Mouse (Mus musculus): Measurements from ENCODE around the gene Ugt2b38. TPM values are rescaled to one million over a fixed set of nuclear protein-coding genes. Genes with fewer than 3 reads are reported as not detected.
"Not testable (repeated sequence)": the region's sequence is repeated elsewhere in the genome, so short reads cannot be mapped to it uniquely, and the experiment has no call there.

Ugt2b38 gene
- total RNA-seq (2017): not detected in 2 replicates

- not testable (repeated sequence) for ATAC-seq (replicated peaks in 1 of 2; ENCODE audit: insufficient read depth in 1 of 2, low FRiP score in 2 of 2, low TSS enrichment in 1 of 2, low read depth in 1 of 2, poor library complexity in 2 of 2, severe bottlenecking in 2 of 2)
Measured at GRCm38 (mm10) chr5:87424041-87424440, at the start of gene Ugt2b38. Gene Ugt2b38 (minus strand): TSS chr5:87424203.

GRCm38 (mm10) chr5:87458810-87459209, 34.8 kb upstream of the Ugt2b38 start:
- no peak for ATAC-seq (replicated peaks in 1 of 2; ENCODE audit: insufficient read depth in 1 of 2, low FRiP score in 2 of 2, low TSS enrichment in 1 of 2, low read depth in 1 of 2, poor library complexity in 2 of 2, severe bottlenecking in 2 of 2)

- ATAC-seq (replicated peaks in 1 of 2; ENCODE audit: insufficient read depth in 1 of 2, low FRiP score in 2 of 2, low TSS enrichment in 1 of 2, low read depth in 1 of 2, poor library complexity in 2 of 2, severe bottlenecking in 2 of 2): no peak
Measured at GRCm38 (mm10) chr5:87457701-87458100, 33.7 kb upstream of the Ugt2b38 start.

- ATAC-seq (replicated peaks in 1 of 2; ENCODE audit: insufficient read depth in 1 of 2, low FRiP score in 2 of 2, low TSS enrichment in 1 of 2, low read depth in 1 of 2, poor library complexity in 2 of 2, severe bottlenecking in 2 of 2): no peak
Measured at GRCm38 (mm10) chr5:87456216-87456850, 32.3 kb upstream of the Ugt2b38 start.

- no peak for ATAC-seq (replicated peaks in 1 of 2; ENCODE audit: insufficient read depth in 1 of 2, low FRiP score in 2 of 2, low TSS enrichment in 1 of 2, low read depth in 1 of 2, poor library complexity in 2 of 2, severe bottlenecking in 2 of 2)
Measured at GRCm38 (mm10) chr5:87455519-87455918, 31.5 kb upstream of the Ugt2b38 start.

- not testable (repeated sequence) for ATAC-seq (replicated peaks in 1 of 2; ENCODE audit: insufficient read depth in 1 of 2, low FRiP score in 2 of 2, low TSS enrichment in 1 of 2, low read depth in 1 of 2, poor library complexity in 2 of 2, severe bottlenecking in 2 of 2)
Measured at GRCm38 (mm10) chr5:87452514-87452913, 28.5 kb upstream of the Ugt2b38 start.

- ATAC-seq (replicated peaks in 1 of 2; ENCODE audit: insufficient read depth in 1 of 2, low FRiP score in 2 of 2, low TSS enrichment in 1 of 2, low read depth in 1 of 2, poor library complexity in 2 of 2, severe bottlenecking in 2 of 2): no peak
Measured at GRCm38 (mm10) chr5:87436264-87436663, 12.3 kb upstream of the Ugt2b38 start.

- ATAC-seq (replicated peaks in 1 of 2; ENCODE audit: insufficient read depth in 1 of 2, low FRiP score in 2 of 2, low TSS enrichment in 1 of 2, low read depth in 1 of 2, poor library complexity in 2 of 2, severe bottlenecking in 2 of 2): no peak
Measured at GRCm38 (mm10) chr5:87425676-87426075, 1.7 kb upstream of the Ugt2b38 start.

GRCm38 (mm10) chr5:87396968-87397367, 27.0 kb downstream of the Ugt2b38 start:
- no peak for ATAC-seq (replicated peaks in 1 of 2; ENCODE audit: insufficient read depth in 1 of 2, low FRiP score in 2 of 2, low TSS enrichment in 1 of 2, low read depth in 1 of 2, poor library complexity in 2 of 2, severe bottlenecking in 2 of 2)

- ATAC-seq (replicated peaks in 1 of 2; ENCODE audit: insufficient read depth in 1 of 2, low FRiP score in 2 of 2, low TSS enrichment in 1 of 2, low read depth in 1 of 2, poor library complexity in 2 of 2, severe bottlenecking in 2 of 2): no peak
Measured at GRCm38 (mm10) chr5:87390818-87391217, 33.2 kb downstream of the Ugt2b38 start.

GRCm38 (mm10) chr5:87380234-87380633, 43.8 kb downstream of the Ugt2b38 start:
- no peak for ATAC-seq (replicated peaks in 1 of 2; ENCODE audit: insufficient read depth in 1 of 2, low FRiP score in 2 of 2, low TSS enrichment in 1 of 2, low read depth in 1 of 2, poor library complexity in 2 of 2, severe bottlenecking in 2 of 2)

- ATAC-seq (replicated peaks in 1 of 2; ENCODE audit: insufficient read depth in 1 of 2, low FRiP score in 2 of 2, low TSS enrichment in 1 of 2, low read depth in 1 of 2, poor library complexity in 2 of 2, severe bottlenecking in 2 of 2): no peak
Measured at GRCm38 (mm10) chr5:87379825-87380224, 44.2 kb downstream of the Ugt2b38 start.

GRCm38 (mm10) chr5:87375874-87376383, 48.1 kb downstream of the Ugt2b38 start:
- no peak for ATAC-seq (replicated peaks in 1 of 2; ENCODE audit: insufficient read depth in 1 of 2, low FRiP score in 2 of 2, low TSS enrichment in 1 of 2, low read depth in 1 of 2, poor library complexity in 2 of 2, severe bottlenecking in 2 of 2)

GRCm38 (mm10) chr5:87373502-87373863, 50.5 kb downstream of the Ugt2b38 start:
- ATAC-seq (replicated peaks in 1 of 2; ENCODE audit: insufficient read depth in 1 of 2, low FRiP score in 2 of 2, low TSS enrichment in 1 of 2, low read depth in 1 of 2, poor library complexity in 2 of 2, severe bottlenecking in 2 of 2): no peak

GRCm38 (mm10) chr5:87372788-87373501, 51.1 kb downstream of the Ugt2b38 start:
- not testable (repeated sequence) for ATAC-seq (replicated peaks in 1 of 2; ENCODE audit: insufficient read depth in 1 of 2, low FRiP score in 2 of 2, low TSS enrichment in 1 of 2, low read depth in 1 of 2, poor library complexity in 2 of 2, severe bottlenecking in 2 of 2)

Measured in hematopoietic stem cell, adult 5-6 weeks (primary cell).